Mouse (Mus musculus) liver (tissue): ENCODE measurements at regions not wholly inside any gene's neighbourhood (a gene's known extent, or its start where the extent isn't known, plus 50 kb on each side); places are given as distances from the start of the nearest gene placed in this dataset.
"Not testable (repeated sequence)": the region's sequence is repeated elsewhere in the genome, so short reads cannot be mapped to it uniquely, and the experiment has no call there.

Source experiments
- DNase-seq: peaks from one replicate; pipeline ENCODE4 v3.0.0-alpha.2; 2020; ENCODE audit warnings: mixed read lengths

- DNase-seq, result no peak
Measured at GRCm38 (mm10) chr5:22433512-22433911, 89.0 kb upstream of the Reln start.

- DNase-seq, result no peak
Measured at GRCm38 (mm10) chr5:22431721-22432120, 87.2 kb upstream of the Reln start.

GRCm38 (mm10) chr5:22425706-22426417, 81.4 kb upstream of the Reln start:
- not testable (repeated sequence) for DNase-seq

GRCm38 (mm10) chr5:22415957-22416356, 71.5 kb upstream of the Reln start:
- DNase-seq, result peak; percentile 54

GRCm38 (mm10) chr5:22399134-22399533, 54.6 kb upstream of the Reln start:
- peak; percentile 13 for DNase-seq
